Mouse (Mus musculus) neural tube, embryonic 14.5 days (tissue): ENCODE data around the gene Cdk5rap3. TPM values are rescaled to one million over a fixed set of nuclear protein-coding genes. Genes with fewer than 3 reads are reported as not detected.

Experiments used
- ATAC-seq: fragments of 200-750 bp; cut with Nextera tagmentation; 2 replicates; pipeline ENCODE4 v1.8.0; 2017; ENCODE audit warnings: low read depth, mild to moderate bottlenecking, moderate TSS enrichment, moderate library complexity
- H3K27ac ChIP-seq: fragments of 300-500 bp; sonication (generic); 2 replicates; pipeline ENCODE4 v1.5.1; 2014; ENCODE audit warnings: low read depth, mild to moderate bottlenecking, control low read depth, low read length, moderate library complexity, mixed read lengths
- H3K27me3 ChIP-seq: fragments of 300-500 bp; sonication (generic); 2 replicates; pipeline ENCODE4 v1.6.1; 2014; ENCODE audit warnings: low read length; ENCODE audit not compliant: control insufficient read depth, insufficient read depth
- H3K36me3 ChIP-seq: fragments of 300-500 bp; sonication (generic); 2 replicates; pipeline ENCODE4 v1.6.1; 2014; ENCODE audit warnings: low read length, mixed read lengths; ENCODE audit not compliant: control insufficient read depth, insufficient read depth
- H3K4me1 ChIP-seq: fragments of 300-500 bp; sonication (generic); 2 replicates; pipeline ENCODE4 v1.6.1; 2014; ENCODE audit warnings: low read length; ENCODE audit not compliant: control insufficient read depth, insufficient read depth
- H3K4me2 ChIP-seq: fragments of 300-500 bp; sonication (generic); 2 replicates; pipeline ENCODE4 v1.6.1; 2014; ENCODE audit warnings: mild to moderate bottlenecking, low read depth, low read length, control low read depth
- H3K4me3 ChIP-seq: fragments of 300-500 bp; sonication (generic); 2 replicates; pipeline ENCODE4 v1.5.1; 2014; ENCODE audit warnings: low read depth, low read length, control low read depth, mixed read lengths
- H3K9ac ChIP-seq: fragments of 300-500 bp; sonication (generic); replicated peaks from 2 replicates; pipeline ENCODE4 v1.6.1; 2014; ENCODE audit warnings: low read depth, mild to moderate bottlenecking, control low read depth, low read length, mixed read lengths
- H3K9me3 ChIP-seq: fragments of 300-500 bp; sonication (generic); 2 replicates; pipeline ENCODE4 v1.6.1; 2016; ENCODE audit warnings: low read length; ENCODE audit not compliant: control insufficient read depth
- WGBS: fragments of 180-500 bp; shearing (Covaris S2); extraction: QIAGEN DNeasy Blood & Tissue Kit; methylation state at CpG from one replicate; pipeline ENCODE4 v1.1.7; 2014; 5-methylcytosine and 5-hydroxymethylcytosine counted together
- polyA plus RNA-seq: library from polyadenylated mRNA; unstranded; fragments of >200 nt; fragmentation: Nextera tagmentation; extraction: Ambion mirVana; gene quantifications from 2 replicates; pipeline ENCODE4 v1.2.1, GENCODE M21; 2014

The Cdk5rap3 gene
- polyA plus RNA-seq, 1 experiment from 2014 or later: 80.0 TPM

- no peaks in the 10 kb centered on the region for H3K36me3 ChIP-seq
- no peak overlapping the region for H3K4me3 ChIP-seq
- no peak overlapping the region for H3K9ac ChIP-seq
- WGBS: 89% methylated on average over 5 of the region's 5 CpGs
- H3K4me2 ChIP-seq: no peak overlapping the region
- no peaks in the 10 kb centered on the region for H3K4me1 ChIP-seq
- H3K9me3 ChIP-seq: no peaks in the 10 kb centered on the region
- no peaks in the 10 kb centered on the region for H3K27me3 ChIP-seq
- H3K27ac ChIP-seq: no peak overlapping the region
- ATAC-seq: no peak
Measured at GRCm38 (mm10) chr11:96926587-96926986, 10.3 kb upstream of the Cdk5rap3 start.

GRCm38 (mm10) chr11:96925469-96926148, 9.3 kb upstream of the Cdk5rap3 start:
- no peak overlapping the region for H3K27ac ChIP-seq
- no peaks in the 10 kb centered on the region for H3K9me3 ChIP-seq
- 83% methylated on average over 12 of the region's 12 CpGs for WGBS
- H3K4me3 ChIP-seq: no peak overlapping the region
- no peak overlapping the region for H3K4me2 ChIP-seq
- no peak overlapping the region for H3K9ac ChIP-seq
- no peaks in the 10 kb centered on the region for H3K36me3 ChIP-seq
- H3K4me1 ChIP-seq: no peaks in the 10 kb centered on the region
- ATAC-seq: no peak
- H3K27me3 ChIP-seq: no peaks in the 10 kb centered on the region

- Histone ChIP-seq H3K4me1 (no peaks in the 10 kb centered on the region), H3K4me3 (no peak overlapping the region), H3K27me3 (no peaks in the 10 kb centered on the region), H3K36me3 (no peaks in the 10 kb centered on the region), H3K4me2 (no peak overlapping the region), H3K9me3 (no peaks in the 10 kb centered on the region), H3K27ac (no peak overlapping the region), H3K9ac (no peak overlapping the region)
- 85% methylated on average over 11 of the region's 11 CpGs for WGBS
- no peak for ATAC-seq
Measured at GRCm38 (mm10) chr11:96924861-96925260, 8.6 kb upstream of the Cdk5rap3 start.

- Histone ChIP-seq H3K4me3 (no peak overlapping the region), H3K4me1 (peaks cover 6% of the 10 kb centered on the region; the same call in 1 of the 2 replicates), H3K36me3 (no peaks in the 10 kb centered on the region), H3K9me3 (no peaks in the 10 kb centered on the region), H3K9ac (no peak overlapping the region), H3K27ac (no peak overlapping the region), H3K4me2 (no peak overlapping the region), H3K27me3 (no peaks in the 10 kb centered on the region)
- no peak for ATAC-seq
- 63% methylated on average over 6 of the region's 6 CpGs for WGBS
Measured at GRCm38 (mm10) chr11:96919003-96919402, 2.7 kb upstream of the Cdk5rap3 start.

- H3K27me3 ChIP-seq: no peaks in the 10 kb centered on the region
- 91% methylated on average over 6 of the region's 6 CpGs for WGBS
- H3K4me3 ChIP-seq: no peak overlapping the region
Measured at GRCm38 (mm10) chr11:96917415-96917814, 1.1 kb upstream of the Cdk5rap3 start.

GRCm38 (mm10) chr11:96916885-96917396, 645 bp upstream of the Cdk5rap3 start:
- no peaks in the 10 kb centered on the region for H3K27me3 ChIP-seq
- H3K4me3 ChIP-seq: peak overlapping the region; percentile 16; the same call in 1 of the 2 replicates
- H3K9ac ChIP-seq: no peak overlapping the region
- H3K4me1 ChIP-seq: peaks cover 6% of the 10 kb centered on the region; the same call in 1 of the 2 replicates
- H3K9me3 ChIP-seq: no peaks in the 10 kb centered on the region
- peak; percentile 5; the same call in 1 of the 2 replicates for ATAC-seq
- H3K36me3 ChIP-seq: no peaks in the 10 kb centered on the region
- H3K4me2 ChIP-seq: peak overlapping the region; percentile 33
- WGBS: 35% methylated on average over 12 of the region's 13 CpGs
- H3K27ac ChIP-seq: no peak overlapping the region

More at GRCm38 (mm10) chr11:96917415-96917814, 1.1 kb upstream of the Cdk5rap3 start:
- no peak overlapping the region for H3K27ac ChIP-seq
- no peak for ATAC-seq
- no peaks in the 10 kb centered on the region for H3K36me3 ChIP-seq
- H3K9ac ChIP-seq: no peak overlapping the region
- H3K4me1 ChIP-seq: peaks cover 6% of the 10 kb centered on the region; the same call in 1 of the 2 replicates
- H3K9me3 ChIP-seq: no peaks in the 10 kb centered on the region
- H3K4me2 ChIP-seq: no peak overlapping the region

- H3K9ac ChIP-seq: no peak overlapping the region
- no peaks in the 10 kb centered on the region for H3K27me3 ChIP-seq
- H3K4me2 ChIP-seq: no peak overlapping the region
- H3K36me3 ChIP-seq: peaks cover 7% of the 10 kb centered on the region; the same call in 1 of the 2 replicates
- peaks cover 9% of the 10 kb centered on the region; the same call in 1 of the 2 replicates for H3K4me1 ChIP-seq
- ATAC-seq: no peak
- H3K9me3 ChIP-seq: no peaks in the 10 kb centered on the region
- 89% methylated on average over 11 of the region's 11 CpGs for WGBS
- no peak overlapping the region for H3K27ac ChIP-seq
- no peak overlapping the region for H3K4me3 ChIP-seq
Measured at GRCm38 (mm10) chr11:96912682-96913081, 3.6 kb downstream of the Cdk5rap3 start.

- peak; percentile 59; the same call in 1 of the 2 replicates for ATAC-seq
- 27% methylated on average over 7 of the region's 7 CpGs for WGBS
- peaks cover 19% of the 10 kb centered on the region; the same call in 1 of the 2 replicates for H3K4me1 ChIP-seq
- H3K4me3 ChIP-seq: no peak overlapping the region
- no peak overlapping the region for H3K9ac ChIP-seq
- H3K9me3 ChIP-seq: no peaks in the 10 kb centered on the region
- no peak overlapping the region for H3K4me2 ChIP-seq
- H3K36me3 ChIP-seq: peaks cover 7% of the 10 kb centered on the region; the same call in 1 of the 2 replicates
- H3K27me3 ChIP-seq: no peaks in the 10 kb centered on the region
- no peak overlapping the region for H3K27ac ChIP-seq
Measured at GRCm38 (mm10) chr11:96910003-96910402, 6.3 kb downstream of the Cdk5rap3 start.

- WGBS: 90% methylated on average over 12 of the region's 12 CpGs
- H3K27me3 ChIP-seq: no peaks in the 10 kb centered on the region
- H3K4me2 ChIP-seq: no peak overlapping the region
- no peak overlapping the region for H3K27ac ChIP-seq
- H3K4me3 ChIP-seq: no peak overlapping the region
- no peak for ATAC-seq
- H3K9me3 ChIP-seq: no peaks in the 10 kb centered on the region
- no peak overlapping the region for H3K9ac ChIP-seq
- H3K4me1 ChIP-seq: peaks cover 19% of the 10 kb centered on the region
- peaks cover 7% of the 10 kb centered on the region; the same call in 1 of the 2 replicates for H3K36me3 ChIP-seq
Measured at GRCm38 (mm10) chr11:96908594-96908993, 7.7 kb downstream of the Cdk5rap3 start.
